Mouse (Mus musculus) midbrain, postnatal 0 days (tissue): ENCODE data around the gene Depdc1b. TPM values are rescaled to one million over a fixed set of nuclear protein-coding genes. Genes with fewer than 3 reads are reported as not detected.

Source experiments
- ATAC-seq: fragments of 200-750 bp; cut with Nextera tagmentation; 2 replicates; pipeline ENCODE4 v1.8.0; 2017; ENCODE audit warnings: moderate number of reproducible peaks, mild to moderate bottlenecking, moderate TSS enrichment, moderate library complexity; ENCODE audit not compliant: low FRiP score
- DNase-seq: peaks from one replicate; pipeline ENCODE4 v3.0.0-alpha.2; 2015; ENCODE audit warnings: low spot score
- H3K27ac ChIP-seq: fragments of 300-500 bp; sonication (generic); 2 replicates; pipeline ENCODE4 v1.5.1; 2014; ENCODE audit warnings: low read depth, mild to moderate bottlenecking, low read length, mixed read lengths
- H3K27me3 ChIP-seq: fragments of 300-500 bp; sonication (generic); 2 replicates; pipeline ENCODE4 v1.6.1; 2014; ENCODE audit warnings: low read length, control low read depth, mixed read lengths; ENCODE audit not compliant: insufficient read depth
- H3K36me3 ChIP-seq: fragments of 300-500 bp; sonication (generic); 2 replicates; pipeline ENCODE4 v1.6.1; 2014; ENCODE audit warnings: low read length, control low read depth, mixed read lengths; ENCODE audit not compliant: insufficient read depth
- H3K4me1 ChIP-seq: fragments of 300-500 bp; sonication (generic); 2 replicates; pipeline ENCODE4 v1.6.1; 2014; ENCODE audit warnings: mild to moderate bottlenecking, control low read depth, antibody characterized with exemption, low read length, mixed read lengths; ENCODE audit not compliant: insufficient read depth
- H3K4me2 ChIP-seq: fragments of 300-500 bp; sonication (generic); 2 replicates; pipeline ENCODE4 v1.6.1; 2014; ENCODE audit warnings: low read depth, mild to moderate bottlenecking, low read length, mixed read lengths; ENCODE audit not compliant: poor library complexity, severe bottlenecking
- H3K4me3 ChIP-seq: fragments of 300-500 bp; sonication (generic); 2 replicates; pipeline ENCODE4 v1.5.1; 2014; ENCODE audit warnings: low read depth, mild to moderate bottlenecking, low read length, moderate library complexity
- H3K9ac ChIP-seq: fragments of 300-500 bp; sonication (generic); replicated peaks from 2 replicates; pipeline ENCODE4 v1.6.1; 2014; ENCODE audit warnings: mild to moderate bottlenecking, low read length, moderate library complexity, mixed read lengths; ENCODE audit not compliant: poor library complexity, severe bottlenecking
- H3K9me3 ChIP-seq: fragments of 300-500 bp; sonication (generic); 2 replicates; pipeline ENCODE4 v1.6.1; 2016; ENCODE audit warnings: low read length, control low read depth
- CTCF ChIP-seq: IDR thresholded peaks from 2 replicates; pipeline ENCODE4 v1.5.1; 2016; ENCODE audit warnings: antibody characterized with exemption, mild to moderate bottlenecking
- WGBS: fragments of 180-500 bp; shearing (Covaris S2); extraction: QIAGEN DNeasy Blood & Tissue Kit; methylation state at CpG from one replicate; pipeline ENCODE4 v1.1.7; 2014; 5-methylcytosine and 5-hydroxymethylcytosine counted together
- polyA plus RNA-seq: library from polyadenylated mRNA; unstranded; fragments of >200 nt; fragmentation: Nextera tagmentation; extraction: Ambion mirVana; gene quantifications from 2 replicates; pipeline ENCODE4 v1.2.1, GENCODE M21; 2015
- total RNA-seq: library from RNA; depleted of rRNA; stranded (reverse); fragments of >200 nt; gene quantifications from 2 replicates; pipeline ENCODE4 v1.2.3, GENCODE M21; 2014

Gene Depdc1b
- total and polyA plus RNA-seq, 2 experiments from 2014 or later = 0.64 to 1.0 TPM

- Histone ChIP-seq H3K27ac (no peak overlapping the region), H3K9ac (no peak overlapping the region), H3K27me3 (no peaks in the 10 kb centered on the region), H3K4me2 (no peak overlapping the region), H3K4me1 (no peaks in the 10 kb centered on the region), H3K4me3 (no peak overlapping the region), H3K36me3 (no peaks in the 10 kb centered on the region), H3K9me3 (no peaks in the 10 kb centered on the region)
- 83% methylated on average over 7 of the region's 7 CpGs for WGBS
- ATAC-seq (no peak), DNase-seq (no peak)
- no peak for TF ChIP-seq CTCF
Observed at GRCm38 (mm10) chr13:108338076-108338836, 22.1 kb downstream of the Depdc1b start.

- no peaks in the 10 kb centered on the region for H3K4me1 ChIP-seq
- no peaks in the 10 kb centered on the region for H3K9me3 ChIP-seq
- 90% methylated on average over 10 of the region's 10 CpGs for WGBS
- H3K4me3 ChIP-seq = no peak overlapping the region
- H3K27me3 ChIP-seq = no peaks in the 10 kb centered on the region
- H3K9ac ChIP-seq = no peak overlapping the region
- TF ChIP-seq CTCF = no peak
- ATAC-seq (no peak), DNase-seq (no peak)
- no peak overlapping the region for H3K27ac ChIP-seq
- no peaks in the 10 kb centered on the region for H3K36me3 ChIP-seq
- H3K4me2 ChIP-seq = no peak overlapping the region
Observed at GRCm38 (mm10) chr13:108339907-108340596, 23.9 kb downstream of the Depdc1b start.

GRCm38 (mm10) chr13:108341585-108341984 is 25.5 kb downstream of the Depdc1b start:
- Histone ChIP-seq H3K4me2 (no peak overlapping the region), H3K27ac (no peak overlapping the region), H3K4me3 (no peak overlapping the region), H3K4me1 (no peaks in the 10 kb centered on the region), H3K9me3 (no peaks in the 10 kb centered on the region), H3K27me3 (no peaks in the 10 kb centered on the region), H3K9ac (no peak overlapping the region), H3K36me3 (no peaks in the 10 kb centered on the region)
- ATAC-seq (no peak), DNase-seq (no peak)
- WGBS = 70% methylated on average over 7 of the region's 7 CpGs
- TF ChIP-seq CTCF = 0 out of 2 replicates have a peak, but pooled peaks have one; percentile 33

GRCm38 (mm10) chr13:108345756-108346155 is 29.6 kb downstream of the Depdc1b start:
- Histone ChIP-seq H3K27me3 (no peaks in the 10 kb centered on the region), H3K27ac (no peak overlapping the region), H3K4me3 (no peak overlapping the region), H3K4me1 (no peaks in the 10 kb centered on the region), H3K9ac (no peak overlapping the region), H3K36me3 (no peaks in the 10 kb centered on the region), H3K4me2 (no peak overlapping the region), H3K9me3 (no peaks in the 10 kb centered on the region)
- ATAC-seq (no peak), DNase-seq (no peak)
- 87% methylated on average over 4 of the region's 4 CpGs for WGBS
- no peak for TF ChIP-seq CTCF

GRCm38 (mm10) chr13:108347016-108347415 is 30.9 kb downstream of the Depdc1b start:
- Histone ChIP-seq H3K9me3 (no peaks in the 10 kb centered on the region), H3K4me1 (no peaks in the 10 kb centered on the region), H3K27me3 (no peaks in the 10 kb centered on the region), H3K27ac (no peak overlapping the region), H3K9ac (no peak overlapping the region), H3K4me3 (no peak overlapping the region), H3K4me2 (no peak overlapping the region), H3K36me3 (no peaks in the 10 kb centered on the region)
- 44% methylated on average over 4 of the region's 4 CpGs for WGBS
- peak; percentile 78; the same call in 1 of the 2 replicates for ATAC-seq
- TF ChIP-seq CTCF = peak; percentile 93
- DNase-seq = peak; percentile 93

- Histone ChIP-seq H3K36me3 (no peaks in the 10 kb centered on the region), H3K9ac (no peak overlapping the region), H3K4me2 (no peak overlapping the region), H3K4me3 (no peak overlapping the region), H3K27me3 (no peaks in the 10 kb centered on the region), H3K9me3 (no peaks in the 10 kb centered on the region), H3K27ac (no peak overlapping the region), H3K4me1 (no peaks in the 10 kb centered on the region)
- 77% methylated on average over 5 of the region's 5 CpGs for WGBS
- ATAC-seq = no peak
- TF ChIP-seq CTCF = no peak
- DNase-seq = peak; percentile 69
Observed at GRCm38 (mm10) chr13:108349624-108350023, 33.5 kb downstream of the Depdc1b start.
